Mouse (Mus musculus): ENCODE data around the gene Fcho2.

- TF ChIP-seq CTCF (IDR thresholded peaks at IDR 0.05; ENCODE audit: low read depth, low read length) (no peak), POLR2A (IDR thresholded peaks at IDR 0.05; ENCODE audit: borderline replicate concordance, low read depth, low read length) (no peak)
These were observed 6.2 kb downstream of the Fcho2 start for GRCm38 (mm10) chr13:98809087-98809486.

Measured in bone marrow macrophage, adult 2 months (primary cell).